Mouse (Mus musculus) granulocyte monocyte progenitor cell, adult 5-6 weeks (primary cell): Measurements from ENCODE around the gene Samd4. TPM values are rescaled to one million over a fixed set of nuclear protein-coding genes. Genes with fewer than 3 reads are reported as not detected.

ENCODE experiments used
- ATAC-seq: replicated peaks from 2 replicates; pipeline ENCODE4 v1.8.0; 2016; ENCODE audit warnings: mild to moderate bottlenecking, moderate TSS enrichment, inconsistent platforms; ENCODE audit not compliant: poor library complexity, severe bottlenecking
- total RNA-seq, 2 experiments: library from RNA; stranded (forward) in 1 of 2; stranded (reverse) in 1 of 2; fragments of 200-712, 200-1000 nt in 1 of 2; fragments of >200 nt in 1 of 2; fragmentation: Nextera tagmentation in 1 of 2; gene quantifications; 2 replicates each; pipeline ENCODE4 v1.2.3; 2014 to 2017

Samd4 gene
- total RNA-seq, 2 experiments from 2014 or later, result not detected

- ATAC-seq, result no peak
These were observed 169.3 kb downstream of the Samd4 start for GRCm38 (mm10) chr14:47051743-47052610.

- ATAC-seq, result no peak
These were observed 170.4 kb downstream of the Samd4 start for GRCm38 (mm10) chr14:47053101-47053500.

GRCm38 (mm10) chr14:47053824-47054223, 171.2 kb downstream of the Samd4 start:
- no peak for ATAC-seq

- no peak for ATAC-seq
These were observed 176.3 kb downstream of the Samd4 start for GRCm38 (mm10) chr14:47058969-47059368.

- no peak for ATAC-seq
These were observed 182.4 kb downstream of the Samd4 start for GRCm38 (mm10) chr14:47065067-47065466.

GRCm38 (mm10) chr14:47066901-47067300, 184.2 kb downstream of the Samd4 start:
- ATAC-seq, result no peak

- no peak; the same call in 1 of the 2 replicates for ATAC-seq
These were observed 191.5 kb downstream of the Samd4 start for GRCm38 (mm10) chr14:47074045-47074666.

- ATAC-seq, result no peak
These were observed 192.5 kb downstream of the Samd4 start for GRCm38 (mm10) chr14:47075010-47075677.

- no peak for ATAC-seq
These were observed 193.2 kb downstream of the Samd4 start for GRCm38 (mm10) chr14:47075856-47076255.

- ATAC-seq, result no peak
These were observed 194.4 kb downstream of the Samd4 start for GRCm38 (mm10) chr14:47076956-47077575.

GRCm38 (mm10) chr14:47077576-47077970, 194.9 kb downstream of the Samd4 start:
- ATAC-seq, result no peak

GRCm38 (mm10) chr14:47079911-47080310, 197.3 kb downstream of the Samd4 start:
- no peak for ATAC-seq

GRCm38 (mm10) chr14:47083311-47083710, 200.7 kb downstream of the Samd4 start:
- ATAC-seq, result no peak

GRCm38 (mm10) chr14:47083838-47084237, 201.2 kb downstream of the Samd4 start:
- no peak for ATAC-seq

- ATAC-seq, result no peak
These were observed 202.0 kb downstream of the Samd4 start for GRCm38 (mm10) chr14:47084686-47085085.

- 0 out of 2 replicates have a peak, but pooled peaks have one; percentile 30 for ATAC-seq
These were observed 203.5 kb downstream of the Samd4 start for GRCm38 (mm10) chr14:47086123-47086522.

- peak; percentile 73 for ATAC-seq
These were observed 204.1 kb downstream of the Samd4 start for GRCm38 (mm10) chr14:47086743-47087142.

GRCm38 (mm10) chr14:47087182-47087581, 204.5 kb downstream of the Samd4 start:
- peak; percentile 60 for ATAC-seq

- ATAC-seq, result no peak
These were observed 205.1 kb downstream of the Samd4 start for GRCm38 (mm10) chr14:47087669-47088250.

- ATAC-seq, result no peak
These were observed 205.7 kb downstream of the Samd4 start for GRCm38 (mm10) chr14:47088339-47088738.
